Mouse (Mus musculus): ENCODE results near the gene Ppm1g.
A peak's percentile ranks its signal among the peaks of the same experiment; 100 is the strongest.
"Not testable (repeated sequence)": the region's sequence is repeated elsewhere in the genome, so short reads cannot be mapped to it uniquely, and the experiment has no call there.

The Ppm1g gene

DNA sequence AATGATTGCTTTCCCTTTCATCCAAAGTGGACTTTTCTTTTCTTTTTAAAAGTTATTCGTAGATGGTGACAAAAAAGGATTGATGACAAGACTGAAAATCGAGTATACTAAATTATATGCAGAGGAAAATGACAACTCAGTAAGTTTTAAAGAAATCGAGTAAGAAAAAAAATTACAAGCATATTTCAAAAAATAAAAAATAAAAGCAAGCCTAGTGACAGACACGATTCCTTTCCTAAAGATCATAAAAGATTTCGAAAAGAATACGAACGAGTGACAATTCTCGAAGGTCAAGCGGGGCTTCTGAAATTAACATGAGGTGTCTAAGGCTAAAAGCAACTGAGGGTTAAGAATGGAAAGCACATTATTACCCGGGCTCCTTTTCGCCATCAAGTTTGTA lies 1.0 kb downstream of the Ppm1g start:
- DNase-seq (ENCODE audit: low read depth, low spot score): no peak

DNA sequence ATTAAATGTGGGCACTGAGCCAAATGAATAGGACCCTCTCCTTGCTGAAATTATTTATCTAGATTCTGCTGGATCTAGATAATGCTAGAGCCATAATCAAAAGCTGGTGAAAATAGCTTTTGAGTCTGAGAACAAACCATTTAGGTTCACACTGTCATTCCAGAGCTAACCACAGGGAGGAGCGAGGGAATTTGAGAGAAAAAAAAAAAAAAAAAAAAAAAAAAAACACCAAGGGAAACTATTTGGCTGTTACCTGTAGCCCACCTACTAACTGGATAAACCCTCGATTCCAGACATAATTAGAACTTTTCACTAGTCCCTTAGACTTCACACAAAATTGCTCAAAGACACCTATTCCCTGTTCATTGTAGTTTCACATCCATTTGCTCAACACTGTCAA lies 1.4 kb downstream of the Ppm1g start:
- DNase-seq (ENCODE audit: low read depth, low spot score): peak; percentile 56

GRCm38 (mm10) chr5:31218294-31218693 lies 2.2 kb downstream of the Ppm1g start:
- no peak for DNase-seq (ENCODE audit: low read depth, low spot score)

GRCm38 (mm10) chr5:31216554-31216953 lies 3.9 kb downstream of the Ppm1g start:
- not testable (repeated sequence) for DNase-seq (ENCODE audit: low read depth, low spot score)

DNA sequence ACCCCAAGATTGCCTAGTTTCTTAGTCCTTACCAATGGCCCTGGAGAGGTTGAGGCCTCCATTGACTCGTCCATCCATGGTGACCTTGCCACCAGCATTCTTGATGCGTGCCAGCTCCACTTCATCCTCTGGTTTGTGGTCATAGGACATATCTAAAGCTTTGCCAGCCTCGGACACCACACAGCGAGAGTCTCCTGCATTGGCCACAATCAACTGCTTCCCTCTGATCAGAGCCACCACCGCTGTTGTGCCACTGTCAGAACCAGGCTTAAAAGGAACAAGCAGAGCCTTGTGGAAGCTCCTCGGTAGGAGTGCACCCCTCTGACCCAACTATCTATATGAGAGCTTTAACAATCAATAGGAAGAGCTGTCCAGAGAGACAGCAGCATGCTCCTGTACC lies 16.1 kb downstream of the Ppm1g start:
- no peak for DNase-seq (ENCODE audit: low read depth, low spot score)

- DNase-seq (ENCODE audit: low read depth, low spot score): no peak
Observed at GRCm38 (mm10) chr5:31203866-31204265, 16.6 kb downstream of the Ppm1g start.

- no peak for DNase-seq (ENCODE audit: low read depth, low spot score)
Observed at GRCm38 (mm10) chr5:31202933-31203332, 17.6 kb downstream of the Ppm1g start.

- peak; percentile 92 for DNase-seq (ENCODE audit: low read depth, low spot score)
Observed at GRCm38 (mm10) chr5:31201742-31202590, 18.5 kb downstream of the Ppm1g start, which contains the start of gene Zfp513. Gene Zfp513 (minus strand): TSS chr5:31202303.

DNA sequence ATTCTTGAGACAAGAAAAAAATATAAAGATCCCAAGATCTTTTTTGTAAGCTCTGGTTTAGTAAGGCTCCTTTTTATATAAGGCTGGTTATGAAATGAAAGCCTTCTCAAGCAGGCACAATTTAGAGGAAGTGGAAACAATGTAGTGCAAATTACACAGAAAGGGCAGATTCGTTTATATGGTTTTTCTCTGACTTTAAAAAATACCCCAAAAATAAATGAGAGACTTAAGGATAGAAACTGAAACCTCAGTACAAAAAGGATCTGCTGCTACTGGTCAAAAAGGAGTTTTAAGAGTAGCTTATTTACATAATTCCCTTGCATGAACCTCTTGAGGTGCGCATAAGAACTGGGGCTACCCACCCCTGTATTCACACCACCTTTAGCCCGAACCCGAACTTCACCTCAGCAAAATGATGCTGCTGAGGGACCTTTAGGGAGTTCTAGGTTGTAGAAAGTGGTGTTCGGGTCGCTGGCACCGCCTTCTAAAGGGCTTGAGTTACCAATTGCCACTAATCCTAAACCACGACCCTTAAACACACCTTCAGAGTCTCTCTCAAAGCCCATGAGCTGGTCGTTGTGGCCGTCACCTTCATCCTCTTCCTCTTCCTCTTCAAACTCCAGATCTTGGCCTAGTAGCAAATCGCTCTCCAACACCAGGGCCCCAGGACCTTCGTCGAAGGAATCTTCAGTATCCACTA lies 19.3 kb downstream of the Ppm1g start:
- no peak for DNase-seq (ENCODE audit: low read depth, low spot score)

GRCm38 (mm10) chr5:31200327-31200768 lies 20.1 kb downstream of the Ppm1g start:
- DNase-seq (ENCODE audit: low read depth, low spot score): no peak

DNA sequence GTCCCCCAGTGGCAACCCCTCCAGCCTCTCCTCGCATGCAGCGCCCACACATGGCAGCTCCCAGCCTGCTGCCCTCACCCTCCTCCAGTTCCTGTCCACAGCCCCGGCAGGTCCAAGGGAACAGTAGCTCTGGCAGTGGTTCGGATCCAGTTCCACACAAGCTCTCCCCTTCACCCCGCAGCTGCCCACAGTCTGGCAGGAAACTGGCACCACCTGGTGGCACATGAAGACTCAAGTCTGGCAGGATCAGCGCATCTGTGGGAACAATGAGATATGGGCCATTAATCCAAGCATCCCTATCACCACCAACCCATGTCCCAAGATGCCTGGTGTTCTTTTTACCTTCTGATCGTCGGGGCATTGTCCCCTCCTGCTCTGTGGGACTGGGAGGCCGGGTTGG lies 20.6 kb downstream of the Ppm1g start:
- no peak for DNase-seq (ENCODE audit: low read depth, low spot score)

GRCm38 (mm10) chr5:31199321-31199892 lies 21.1 kb downstream of the Ppm1g start:
- no peak for DNase-seq (ENCODE audit: low read depth, low spot score)

GRCm38 (mm10) chr5:31198616-31199320 lies 21.7 kb downstream of the Ppm1g start:
- no peak for DNase-seq (ENCODE audit: low read depth, low spot score)

DNA sequence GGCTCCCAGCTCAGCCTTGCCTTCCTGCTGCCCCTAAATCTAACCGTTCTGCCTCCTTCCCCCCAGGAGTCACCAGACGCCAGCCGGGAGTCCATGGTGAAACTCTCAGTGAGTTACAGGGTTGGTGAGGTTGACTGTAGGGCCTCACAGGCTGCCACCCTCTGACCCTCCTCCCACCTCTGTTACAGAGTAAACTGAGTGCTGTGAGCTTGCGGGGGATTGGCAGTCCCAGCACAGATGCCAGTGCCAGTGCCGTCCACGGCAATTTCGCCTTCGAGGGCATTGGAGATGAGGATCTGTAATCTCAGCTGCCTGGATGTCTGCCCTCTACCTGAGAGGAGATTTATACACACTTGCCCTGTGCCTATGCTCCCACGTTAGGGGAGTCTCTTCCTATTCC lies 22.3 kb downstream of the Ppm1g start:
- no peak for DNase-seq (ENCODE audit: low read depth, low spot score)

DNA sequence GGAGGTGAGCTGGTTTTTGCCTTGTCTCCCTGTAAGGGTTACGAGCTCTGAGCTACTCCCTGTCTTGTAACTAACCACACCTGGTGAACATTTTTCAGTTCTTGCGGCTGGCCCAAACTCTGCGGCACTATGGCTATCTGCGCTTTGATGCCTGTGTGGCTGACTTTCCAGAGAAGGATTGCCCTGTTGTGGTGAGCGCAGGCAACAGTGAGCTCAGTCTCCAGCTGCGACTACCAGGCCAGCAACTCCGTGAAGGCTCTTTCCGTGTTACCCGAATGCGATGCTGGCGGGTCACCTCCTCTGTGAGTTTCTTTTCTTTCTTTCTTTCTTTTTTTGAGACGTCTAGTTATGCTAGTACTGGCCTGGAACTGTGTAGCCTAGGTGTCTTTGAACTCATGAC lies 23.4 kb downstream of the Ppm1g start:
- no peak for DNase-seq (ENCODE audit: low read depth, low spot score)

DNA sequence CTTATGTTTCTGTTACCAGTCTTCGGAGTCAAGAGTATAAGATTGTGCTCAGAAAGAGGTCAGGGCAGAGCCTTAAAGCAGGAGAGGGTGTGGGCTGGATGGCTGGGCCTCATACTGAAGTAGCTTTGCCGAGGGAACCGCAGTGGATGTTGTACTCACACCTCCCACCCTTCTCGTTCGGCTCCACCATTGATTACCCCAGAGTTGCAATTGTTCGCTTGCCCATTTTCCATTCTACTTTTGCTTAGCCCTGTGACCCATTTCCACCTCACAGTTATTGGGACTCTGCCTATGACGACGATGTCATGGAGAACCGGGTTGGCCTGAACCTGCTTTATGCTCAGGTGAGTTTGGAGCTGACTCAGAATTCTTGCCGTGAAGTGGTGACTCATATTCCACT lies 24.3 kb downstream of the Ppm1g start:
- no peak for DNase-seq (ENCODE audit: low read depth, low spot score)

DNA sequence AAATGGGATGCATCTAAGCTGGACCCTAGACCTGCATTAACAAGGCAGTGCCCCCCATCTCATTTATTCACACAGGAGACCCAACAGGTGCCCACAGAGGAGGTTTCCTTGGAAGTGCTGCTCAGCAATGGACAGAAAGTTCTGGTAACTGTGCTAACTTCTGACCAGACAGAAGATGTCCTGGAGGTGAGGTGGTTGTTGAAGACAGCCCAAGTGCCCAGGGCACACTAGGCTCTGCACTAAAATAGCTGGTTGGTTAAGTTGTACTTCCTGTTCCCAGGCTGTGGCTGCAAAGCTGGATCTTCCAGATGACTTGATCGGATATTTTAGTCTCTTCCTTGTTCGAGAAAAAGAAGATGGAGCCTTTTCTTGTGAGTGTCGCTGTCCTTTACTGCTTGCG lies 24.8 kb downstream of the Ppm1g start:
- DNase-seq (ENCODE audit: low read depth, low spot score): no peak

- DNase-seq (ENCODE audit: low read depth, low spot score): no peak
Observed at GRCm38 (mm10) chr5:31194486-31195485, 25.7 kb downstream of the Ppm1g start.

DNA sequence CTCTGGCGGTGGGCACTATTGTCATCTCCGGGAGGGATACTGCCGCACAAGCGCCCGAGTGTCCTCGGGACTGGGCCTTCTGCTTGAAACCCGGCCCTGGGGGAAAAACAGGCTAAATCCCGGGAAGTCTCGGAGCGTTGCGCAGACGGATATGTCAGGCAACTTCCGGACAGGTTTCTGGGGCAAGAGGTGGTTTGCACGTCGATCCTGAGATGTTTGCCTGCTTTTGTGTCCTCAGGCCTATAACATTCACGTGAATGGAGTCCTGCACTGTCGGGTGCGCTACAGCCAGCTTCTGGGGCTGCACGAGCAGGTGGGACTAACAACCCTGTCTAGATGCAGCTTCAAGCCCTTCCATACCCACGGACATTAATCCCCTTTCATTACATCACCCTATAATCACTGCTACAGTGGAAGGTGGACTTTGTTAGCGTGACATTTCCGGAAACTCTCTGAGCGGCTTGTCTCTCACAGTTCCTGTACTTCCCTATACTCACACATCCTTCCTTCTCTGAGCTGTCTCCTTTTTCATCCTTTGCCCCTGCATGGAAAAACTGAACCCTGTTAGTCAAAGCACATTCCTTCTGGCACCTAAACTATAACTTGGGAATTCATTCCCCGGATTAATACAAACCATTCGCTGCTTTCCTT lies 26.7 kb downstream of the Ppm1g start:
- no peak for DNase-seq (ENCODE audit: low read depth, low spot score)
